Mouse (Mus musculus) liver, embryonic 16.5 days (tissue): ENCODE data around the gene Smad3. TPM values are rescaled to one million over a fixed set of nuclear protein-coding genes. Genes with fewer than 3 reads are reported as not detected.

Experiments used
- ATAC-seq: fragments of 200-750 bp; cut with Nextera tagmentation; 2 replicates; pipeline ENCODE4 v1.8.0; 2017; ENCODE audit warnings: low read depth, mild to moderate bottlenecking, moderate number of reproducible peaks, moderate library complexity
- H3K27ac ChIP-seq: fragments of 300-500 bp; sonication (generic); 2 replicates; pipeline ENCODE4 v1.5.1; 2014; ENCODE audit warnings: mild to moderate bottlenecking, low read length
- H3K27me3 ChIP-seq: fragments of 300-500 bp; sonication (generic); 2 replicates; pipeline ENCODE4 v1.6.1; 2014; ENCODE audit warnings: low read depth, low read length, mixed read lengths; ENCODE audit not compliant: control insufficient read depth, insufficient read depth
- H3K36me3 ChIP-seq: fragments of 300-500 bp; sonication (generic); 2 replicates; pipeline ENCODE4 v1.6.1; 2014; ENCODE audit warnings: mild to moderate bottlenecking; ENCODE audit not compliant: control insufficient read depth, insufficient read depth
- H3K4me1 ChIP-seq: fragments of 300-500 bp; sonication (generic); 2 replicates; pipeline ENCODE4 v1.6.1; 2014; ENCODE audit warnings: low read depth, low read length, mixed read lengths; ENCODE audit not compliant: control insufficient read depth
- H3K4me2 ChIP-seq: fragments of 300-500 bp; sonication (generic); 2 replicates; pipeline ENCODE4 v1.6.1; 2014; ENCODE audit warnings: low read depth, low read length, mixed read lengths
- H3K4me3 ChIP-seq: fragments of 300-500 bp; sonication (generic); 2 replicates; pipeline ENCODE4 v1.5.1; 2014; ENCODE audit warnings: low read depth, mild to moderate bottlenecking, low read length
- H3K9ac ChIP-seq: fragments of 300-500 bp; sonication (generic); 2 replicates; pipeline ENCODE4 v1.6.1; 2014; ENCODE audit warnings: low read depth, low read length
- H3K9me3 ChIP-seq: fragments of 300-500 bp; sonication (generic); replicated peaks from 2 replicates; pipeline ENCODE4 v1.6.1; 2016; ENCODE audit warnings: low read length; ENCODE audit not compliant: control insufficient read depth
- WGBS: fragments of 180-500 bp; shearing (Covaris S2); extraction: QIAGEN DNeasy Blood & Tissue Kit; methylation state at CpG from one replicate; pipeline ENCODE4 v1.1.7; 2014; ENCODE audit not compliant: insufficient replicate concordance; 5-methylcytosine and 5-hydroxymethylcytosine counted together
- polyA plus RNA-seq: library from polyadenylated mRNA; unstranded; fragments of >200 nt; fragmentation: Nextera tagmentation; extraction: Ambion mirVana; gene quantifications from 2 replicates; pipeline ENCODE4 v1.2.1, GENCODE M21; 2015

Smad3 gene
- polyA plus RNA-seq, 1 experiment from 2014 or later: 2.7 TPM

DNA sequence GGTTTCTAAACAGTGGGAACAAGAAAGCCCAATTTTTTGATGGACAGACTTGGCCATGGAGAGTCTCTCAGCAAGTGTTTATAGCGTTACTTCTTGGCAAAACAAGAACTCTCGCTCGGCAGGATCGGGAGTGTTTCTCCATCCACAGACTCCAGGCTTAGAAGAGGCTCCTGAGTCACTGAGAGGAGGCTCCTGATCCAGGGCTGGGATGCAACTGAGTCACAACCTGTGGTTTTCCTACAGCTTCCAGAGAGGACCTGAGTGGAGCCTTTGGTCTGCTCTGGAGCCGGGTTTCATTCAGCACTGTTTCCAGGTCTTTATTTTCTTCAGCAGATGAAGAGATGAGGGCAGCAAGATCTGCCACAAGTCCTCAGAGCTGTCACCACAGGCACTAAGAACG, 149.8 kb downstream of the Smad3 start:
- H3K4me1 ChIP-seq: peaks cover 18% of the 10 kb centered on the region
- no peaks in the 10 kb centered on the region for H3K27me3 ChIP-seq
- H3K9ac ChIP-seq: no peak overlapping the region
- no peaks in the 10 kb centered on the region for H3K36me3 ChIP-seq
- no peak overlapping the region for H3K4me3 ChIP-seq
- H3K9me3 ChIP-seq: no peaks in the 10 kb centered on the region
- no peak overlapping the region for H3K27ac ChIP-seq
- 81% methylated on average over 6 of the region's 6 CpGs for WGBS
- ATAC-seq: no peak
- no peak overlapping the region for H3K4me2 ChIP-seq

DNA sequence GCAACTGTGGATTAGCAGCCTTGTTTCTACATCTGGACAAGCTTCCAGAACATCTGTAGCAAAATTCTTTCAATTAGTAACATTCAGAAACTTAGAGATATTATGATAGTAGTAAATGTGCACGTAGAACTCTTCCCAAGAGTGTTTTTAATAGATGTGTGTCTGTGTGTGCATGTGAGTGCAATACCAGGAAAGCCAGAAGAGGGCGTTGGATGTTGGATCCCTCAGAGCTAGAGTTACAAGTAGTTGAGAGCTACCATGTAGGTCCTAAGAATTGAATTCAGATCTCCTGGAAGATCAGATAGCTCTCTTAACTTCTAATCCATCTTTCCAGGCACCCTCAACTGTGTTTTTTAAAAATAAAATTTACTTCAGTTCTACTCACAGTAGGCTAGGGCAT, 151.2 kb downstream of the Smad3 start:
- Histone ChIP-seq H3K9ac (no peak overlapping the region), H3K27me3 (no peaks in the 10 kb centered on the region), H3K27ac (no peak overlapping the region), H3K4me1 (peaks cover 19% of the 10 kb centered on the region), H3K4me2 (no peak overlapping the region), H3K4me3 (no peak overlapping the region), H3K36me3 (no peaks in the 10 kb centered on the region), H3K9me3 (no peaks in the 10 kb centered on the region)
- 61% methylated on average over 2 of the region's 2 CpGs for WGBS
- ATAC-seq: no peak

DNA sequence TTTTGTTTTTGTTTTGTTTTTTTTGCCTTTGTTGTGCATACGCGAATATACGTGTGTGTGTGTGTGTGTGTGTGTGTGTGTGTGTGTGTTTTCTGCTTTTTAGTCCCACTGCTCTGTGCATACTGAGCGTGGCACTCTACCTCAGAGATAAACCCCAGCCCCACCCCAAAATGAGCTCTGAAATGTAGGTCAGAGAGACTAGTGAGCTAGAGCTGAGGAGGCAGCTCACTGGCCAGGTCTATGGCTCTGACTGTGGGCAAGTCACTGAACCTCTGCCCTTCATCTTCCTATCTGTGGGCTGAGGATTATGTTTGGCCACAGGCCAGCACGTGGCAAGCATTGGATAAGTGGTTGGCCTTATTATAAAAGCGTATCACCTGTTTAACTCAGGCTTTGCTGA, 153.9 kb downstream of the Smad3 start:
- Histone ChIP-seq H3K9ac (peak overlapping the region; percentile 83), H3K27me3 (no peaks in the 10 kb centered on the region), H3K9me3 (no peaks in the 10 kb centered on the region), H3K36me3 (no peaks in the 10 kb centered on the region), H3K4me3 (peak overlapping the region; percentile 85), H3K4me1 (peaks cover 19% of the 10 kb centered on the region), H3K27ac (peak overlapping the region; percentile 53), H3K4me2 (peak overlapping the region; percentile 70)
- 24% methylated on average over 6 of the region's 6 CpGs for WGBS
- ATAC-seq: no peak; the same call in 1 of the 2 replicates

DNA sequence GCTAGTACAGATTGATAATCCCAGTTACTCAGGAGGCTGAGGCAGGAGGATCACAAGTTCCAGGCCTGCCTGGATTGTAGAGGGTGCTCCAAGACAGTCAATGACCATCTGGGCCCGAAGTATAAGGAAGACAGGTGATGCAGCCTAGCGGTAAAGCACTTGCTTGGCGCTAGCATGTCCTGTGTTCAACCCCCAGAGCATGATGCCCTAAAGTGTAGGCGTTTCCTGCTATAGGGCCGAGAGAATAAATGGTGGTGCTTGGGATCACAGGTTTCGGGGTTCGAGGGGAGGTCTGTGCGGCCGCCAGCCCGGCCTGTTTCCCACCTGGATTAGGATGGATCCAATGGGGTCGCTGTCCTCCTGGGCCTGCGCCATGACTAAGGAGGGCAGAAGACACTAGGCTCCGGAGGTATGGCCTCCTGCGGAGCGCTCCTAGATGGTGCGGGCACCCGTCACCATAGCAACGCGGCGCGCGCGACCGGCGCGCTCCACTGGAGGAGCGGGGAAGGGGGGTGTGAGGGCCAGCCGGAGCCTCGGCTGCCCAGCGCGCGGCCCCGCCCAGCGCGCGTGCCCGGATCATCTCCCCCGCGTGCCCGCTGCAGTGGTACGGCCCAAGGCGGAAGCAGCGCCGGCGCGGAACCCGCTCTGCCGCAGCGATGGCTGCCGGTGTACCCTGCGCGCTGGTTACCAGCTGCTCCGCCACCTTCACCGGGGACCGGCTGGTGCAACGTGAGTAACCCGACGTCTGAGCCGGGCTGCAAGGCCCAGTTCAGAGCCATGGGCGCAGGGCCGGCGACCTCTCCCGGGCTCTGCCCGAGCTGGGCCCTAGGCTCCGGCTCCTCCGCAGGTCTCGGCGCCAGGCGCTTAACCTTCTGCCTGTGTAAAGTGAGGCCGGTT, 155.5 kb downstream of the Smad3 start, which contains the start of the genes Iqch and Aagab:
Gene Iqch (minus strand): TSS at position 451 of the 897 bp plus-strand sequence.
Gene Aagab (plus strand): TSS at position 618 of the 897 bp plus-strand sequence.
- Histone ChIP-seq H3K27ac (peak within 1 kb of the TSS; percentile 48), H3K4me2 (peak within 1 kb of the TSS; percentile 75), H3K9me3 (no peaks in the 10 kb centered on the region), H3K36me3 (no peaks in the 10 kb centered on the region), H3K27me3 (no peaks in the 10 kb centered on the region), H3K4me3 (peak within 1 kb of the TSS; percentile 85), H3K4me1 (peaks cover 19% of the 10 kb centered on the region), H3K9ac (peak within 1 kb of the TSS; percentile 83)
- WGBS: 1% methylated on average over 60 of the region's 70 CpGs
- peak; percentile 99 for ATAC-seq

Other genes starting within 250 kb of the Smad3 start
- gene Iqch, start 155.5 kb downstream of the Smad3 start, polyA plus RNA-seq: 0.02 TPM in 1 of 2 replicates, not detected in the other
- 14.2 and 14.3 TPM in 2 replicates for gene Aagab, start 155.3 kb downstream of the Smad3 start, polyA plus RNA-seq